Mouse (Mus musculus): Measurements from ENCODE around the gene Dnase1l2. TPM values are rescaled to one million over a fixed set of nuclear protein-coding genes. Genes with fewer than 3 reads are reported as not detected.

The Dnase1l2 gene
- polyA plus RNA-seq, 1 experiment from 2014 or later: 1.3 TPM

DNA sequence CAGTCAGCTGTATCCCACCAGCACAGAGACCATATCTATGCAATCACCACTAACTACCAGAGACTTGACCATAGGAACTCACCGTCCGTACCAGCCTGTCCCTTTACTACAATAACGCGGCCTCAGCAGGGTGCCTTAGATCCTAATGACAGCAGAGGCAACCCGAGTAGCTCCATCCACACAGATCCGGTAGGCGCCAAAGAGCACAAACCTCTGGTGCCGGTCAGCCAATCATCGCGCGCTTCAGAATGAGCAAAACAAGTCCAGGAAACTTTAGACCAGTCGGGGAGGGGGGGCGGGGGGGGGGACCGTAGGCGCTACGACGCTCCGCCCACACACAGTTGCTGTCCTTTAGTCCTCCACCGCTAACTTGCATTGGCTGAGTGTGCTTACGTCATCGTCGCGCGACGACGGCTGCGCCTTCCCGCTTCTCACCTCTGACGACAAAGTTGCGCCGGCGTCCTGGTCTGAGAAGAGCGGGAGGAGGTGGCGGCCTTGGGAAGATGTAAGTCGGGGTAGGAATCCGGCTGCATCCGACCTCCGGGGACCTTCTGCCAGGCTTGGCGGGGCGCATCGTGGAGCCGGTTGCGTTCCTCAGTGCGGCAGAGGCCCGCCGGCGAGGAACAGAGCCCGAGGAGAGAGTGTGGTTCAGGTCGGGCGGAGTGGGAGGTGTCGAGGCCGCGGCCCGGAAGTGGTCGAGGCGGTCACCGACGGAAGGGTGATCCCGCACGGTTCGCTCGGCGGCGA lies 28.5 kb downstream of the Dnase1l2 start, which contains the start of gene Rnps1:
TSS of gene Rnps1 (plus strand) at position 336 of the 747 bp plus-strand sequence.
- H3K4me3 ChIP-seq (ENCODE audit: low read depth, low read length): peak within 1 kb of the TSS; percentile 72
- DNase-seq (ENCODE audit: low spot score): peak; percentile 99
- no peaks in the 10 kb centered on the region for H3K9me3 ChIP-seq (ENCODE audit: control insufficient read depth, low read length)
- peak within 1 kb of the TSS; percentile 84 for H3K27ac ChIP-seq (ENCODE audit: low read depth, low read length)
- ATAC-seq (replicated peaks; ENCODE audit: low FRiP score): peak; percentile 93
- peaks cover 27% of the 10 kb centered on the region for H3K36me3 ChIP-seq (ENCODE audit: control insufficient read depth, insufficient read depth, low read length)
- H3K4me2 ChIP-seq: peak within 1 kb of the TSS; percentile 84
- peaks cover 19% of the 10 kb centered on the region for H3K4me1 ChIP-seq (replicated peaks; ENCODE audit: control insufficient read depth, insufficient read depth, low read length)
- H3K9ac ChIP-seq (ENCODE audit: low read depth, low read length): peak within 1 kb of the TSS; percentile 89
- H3K27me3 ChIP-seq (replicated peaks; ENCODE audit: control insufficient read depth, insufficient read depth, low read length): no peaks in the 10 kb centered on the region
- under 1% methylated on average over 64 of the region's 64 CpGs for WGBS

DNA sequence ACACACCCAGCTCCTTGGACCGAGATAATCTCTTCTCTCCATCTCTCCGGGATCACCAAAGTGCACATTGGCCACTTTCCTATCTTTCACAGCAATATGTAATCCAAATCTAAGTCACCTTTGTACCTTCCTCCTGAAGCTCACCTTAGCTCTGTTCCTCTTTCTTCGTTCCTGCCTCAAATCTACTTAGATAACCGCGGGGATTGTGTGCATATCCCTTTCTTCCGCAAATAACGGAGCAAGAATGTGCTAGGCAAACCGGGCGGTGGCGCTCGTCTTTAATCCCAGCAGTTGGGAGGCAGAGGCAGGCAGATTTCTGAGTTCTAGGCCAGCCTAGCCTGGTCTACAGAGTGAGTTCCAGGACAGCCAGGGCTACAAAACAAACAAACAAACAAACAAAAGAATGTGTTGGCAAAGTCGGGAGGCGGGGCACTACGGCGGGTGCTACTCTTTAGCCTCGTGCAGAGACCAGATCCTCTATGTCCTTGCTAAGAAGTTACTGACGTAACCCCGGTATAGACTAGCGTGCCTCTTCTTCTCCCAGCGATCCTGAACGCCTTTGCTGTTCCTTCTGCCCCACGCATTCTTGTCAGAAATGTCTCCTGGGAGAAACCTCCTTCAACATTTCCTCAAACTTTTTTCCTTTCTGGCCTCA lies 29.2 kb downstream of the Dnase1l2 start:
- peak overlapping the region; percentile 84 for H3K27ac ChIP-seq (ENCODE audit: low read depth, low read length)
- H3K4me2 ChIP-seq: peak overlapping the region; percentile 63
- ATAC-seq (replicated peaks; ENCODE audit: low FRiP score) (peak; percentile 28), DNase-seq (ENCODE audit: low spot score) (peak; percentile 46)
- H3K27me3 ChIP-seq (replicated peaks; ENCODE audit: control insufficient read depth, insufficient read depth, low read length): no peaks in the 10 kb centered on the region
- H3K36me3 ChIP-seq (ENCODE audit: control insufficient read depth, insufficient read depth, low read length): peaks cover 20% of the 10 kb centered on the region
- peaks cover 19% of the 10 kb centered on the region for H3K4me1 ChIP-seq (replicated peaks; ENCODE audit: control insufficient read depth, insufficient read depth, low read length)
- H3K4me3 ChIP-seq (ENCODE audit: low read depth, low read length): peak overlapping the region; percentile 72
- WGBS: 17% methylated on average over 22 of the region's 22 CpGs
- H3K9me3 ChIP-seq (ENCODE audit: control insufficient read depth, low read length): no peaks in the 10 kb centered on the region
- H3K9ac ChIP-seq (ENCODE audit: low read depth, low read length): peak overlapping the region; percentile 71

- Histone ChIP-seq H3K27ac (ENCODE audit: low read depth, low read length) (no peak overlapping the region), H3K27me3 (replicated peaks; ENCODE audit: control insufficient read depth, insufficient read depth, low read length) (no peaks in the 10 kb centered on the region), H3K36me3 (ENCODE audit: control insufficient read depth, insufficient read depth, low read length) (peaks cover 29% of the 10 kb centered on the region), H3K9me3 (ENCODE audit: control insufficient read depth, low read length) (no peaks in the 10 kb centered on the region), H3K4me2 (no peak overlapping the region), H3K4me1 (replicated peaks; ENCODE audit: control insufficient read depth, insufficient read depth, low read length) (no peaks in the 10 kb centered on the region), H3K4me3 (ENCODE audit: low read depth, low read length) (no peak overlapping the region), H3K9ac (ENCODE audit: low read depth, low read length) (no peak overlapping the region)
- WGBS: 89% methylated on average over 12 of the region's 12 CpGs
- DNase-seq (ENCODE audit: low spot score) (no peak), ATAC-seq (replicated peaks; ENCODE audit: low FRiP score) (no peak)
Observed at GRCm38 (mm10) chr17:24407116-24407803, 35.6 kb downstream of the Dnase1l2 start.

GRCm38 (mm10) chr17:24402371-24402770 lies 40.5 kb downstream of the Dnase1l2 start:
- Histone ChIP-seq H3K9me3 (ENCODE audit: control insufficient read depth, low read length) (no peaks in the 10 kb centered on the region), H3K27me3 (replicated peaks; ENCODE audit: control insufficient read depth, insufficient read depth, low read length) (no peaks in the 10 kb centered on the region), H3K4me1 (replicated peaks; ENCODE audit: control insufficient read depth, insufficient read depth, low read length) (no peaks in the 10 kb centered on the region), H3K36me3 (ENCODE audit: control insufficient read depth, insufficient read depth, low read length) (peaks cover 30% of the 10 kb centered on the region), H3K4me2 (no peak overlapping the region), H3K27ac (ENCODE audit: low read depth, low read length) (no peak overlapping the region), H3K4me3 (ENCODE audit: low read depth, low read length) (no peak overlapping the region), H3K9ac (ENCODE audit: low read depth, low read length) (no peak overlapping the region)
- DNase-seq (ENCODE audit: low spot score): no peak
- 70% methylated on average over 3 of the region's 3 CpGs for WGBS
- no peak; the same call in 1 of the 2 replicates for ATAC-seq (replicated peaks; ENCODE audit: low FRiP score)

DNA sequence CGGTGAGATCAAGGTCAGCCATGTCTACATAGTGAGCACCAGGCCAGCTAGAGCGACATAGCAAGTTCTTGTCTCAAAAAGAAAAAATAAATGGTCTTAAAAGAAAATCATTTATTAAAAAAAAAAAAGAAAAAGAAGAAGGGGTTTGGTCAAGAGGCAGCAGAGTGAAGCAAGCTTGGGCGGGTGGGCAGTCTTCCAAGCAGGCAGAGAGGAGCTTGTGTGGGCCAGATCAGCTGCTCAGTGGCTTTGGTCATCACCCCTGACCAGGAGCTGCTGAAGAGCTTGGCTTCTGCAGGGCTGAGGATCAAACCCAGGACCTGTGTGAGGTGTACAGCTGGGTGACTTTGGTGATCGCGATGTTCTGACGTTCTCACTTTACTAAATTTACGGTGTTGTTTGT lies 48.4 kb downstream of the Dnase1l2 start:
- Histone ChIP-seq H3K4me2 (no peak overlapping the region), H3K36me3 (ENCODE audit: control insufficient read depth, insufficient read depth, low read length) (peaks cover 9% of the 10 kb centered on the region; the same call in 1 of the 2 replicates), H3K27me3 (replicated peaks; ENCODE audit: control insufficient read depth, insufficient read depth, low read length) (no peaks in the 10 kb centered on the region), H3K9me3 (ENCODE audit: control insufficient read depth, low read length) (no peaks in the 10 kb centered on the region), H3K27ac (ENCODE audit: low read depth, low read length) (no peak overlapping the region), H3K9ac (ENCODE audit: low read depth, low read length) (no peak overlapping the region), H3K4me3 (ENCODE audit: low read depth, low read length) (no peak overlapping the region), H3K4me1 (replicated peaks; ENCODE audit: control insufficient read depth, insufficient read depth, low read length) (no peaks in the 10 kb centered on the region)
- WGBS: 82% methylated on average over 7 of the region's 7 CpGs
- no peak for DNase-seq (ENCODE audit: low spot score)
- no peak for ATAC-seq (replicated peaks; ENCODE audit: low FRiP score)

DNA sequence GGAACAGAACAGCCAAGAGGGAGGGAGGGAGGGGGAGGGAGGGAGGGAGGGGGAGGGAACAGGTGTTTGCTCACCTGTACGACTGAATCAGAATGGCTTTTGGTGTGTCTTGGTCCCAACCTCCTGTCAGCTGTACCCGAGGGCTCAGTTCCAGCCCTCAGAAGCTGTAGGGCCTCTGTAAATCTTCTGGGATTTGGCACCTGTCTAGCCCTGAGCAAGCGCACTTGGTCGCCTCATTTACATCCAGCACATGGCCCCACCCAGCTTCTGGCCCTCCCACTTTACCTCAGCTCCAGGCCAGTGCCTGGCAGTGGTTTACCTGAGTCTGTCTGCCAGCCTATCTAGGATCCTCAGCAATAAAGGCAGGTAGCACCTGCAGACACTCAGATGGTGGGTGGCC lies 49.4 kb downstream of the Dnase1l2 start:
- Histone ChIP-seq H3K9me3 (ENCODE audit: control insufficient read depth, low read length) (no peaks in the 10 kb centered on the region), H3K4me2 (no peak overlapping the region), H3K27me3 (replicated peaks; ENCODE audit: control insufficient read depth, insufficient read depth, low read length) (no peaks in the 10 kb centered on the region), H3K36me3 (ENCODE audit: control insufficient read depth, insufficient read depth, low read length) (peaks cover 9% of the 10 kb centered on the region; the same call in 1 of the 2 replicates), H3K27ac (ENCODE audit: low read depth, low read length) (no peak overlapping the region), H3K4me3 (ENCODE audit: low read depth, low read length) (no peak overlapping the region), H3K4me1 (replicated peaks; ENCODE audit: control insufficient read depth, insufficient read depth, low read length) (no peaks in the 10 kb centered on the region), H3K9ac (ENCODE audit: low read depth, low read length) (no peak overlapping the region)
- ATAC-seq (replicated peaks; ENCODE audit: low FRiP score) (no peak), DNase-seq (ENCODE audit: low spot score) (no peak)
- 53% methylated on average over 4 of the region's 4 CpGs for WGBS

GRCm38 (mm10) chr17:24391149-24391548 lies 51.8 kb downstream of the Dnase1l2 start:
- Histone ChIP-seq H3K27ac (ENCODE audit: low read depth, low read length) (no peak overlapping the region; the same call in 1 of the 2 replicates), H3K9ac (ENCODE audit: low read depth, low read length) (no peak overlapping the region), H3K9me3 (ENCODE audit: control insufficient read depth, low read length) (no peaks in the 10 kb centered on the region), H3K27me3 (replicated peaks; ENCODE audit: control insufficient read depth, insufficient read depth, low read length) (no peaks in the 10 kb centered on the region), H3K4me1 (replicated peaks; ENCODE audit: control insufficient read depth, insufficient read depth, low read length) (no peaks in the 10 kb centered on the region), H3K4me2 (no peak overlapping the region), H3K36me3 (ENCODE audit: control insufficient read depth, insufficient read depth, low read length) (peaks cover 14% of the 10 kb centered on the region), H3K4me3 (ENCODE audit: low read depth, low read length) (no peak overlapping the region)
- WGBS: 68% methylated on average over 8 of the region's 8 CpGs
- no peak for ATAC-seq (replicated peaks; ENCODE audit: low FRiP score)
- no peak for DNase-seq (ENCODE audit: low spot score)

Data from liver, embryonic 11.5 days (tissue).